Mouse (Mus musculus): ENCODE measurements around the gene Eif4enif1. TPM values are rescaled to one million over a fixed set of nuclear protein-coding genes. Genes with fewer than 3 reads are reported as not detected.
"Not testable (repeated sequence)": the region's sequence is repeated elsewhere in the genome, so short reads cannot be mapped to it uniquely, and the experiment has no call there.

The Eif4enif1 gene
- polyA plus RNA-seq, 1 experiment from 2014 or later = 74.7 TPM

- not testable (repeated sequence) for H3K9ac ChIP-seq (ENCODE audit: low read length); H3K4me2 ChIP-seq (ENCODE audit: low read depth, severe bottlenecking); DNase-seq (ENCODE audit: low spot score); H3K27me3 ChIP-seq (ENCODE audit: control insufficient read depth, insufficient read depth, low read length); H3K36me3 ChIP-seq (ENCODE audit: control insufficient read depth, insufficient read depth, low read length); H3K4me1 ChIP-seq (ENCODE audit: control insufficient read depth, insufficient read depth, low read length); H3K27ac ChIP-seq (replicated peaks; ENCODE audit: low read depth, low read length); H3K9me3 ChIP-seq (ENCODE audit: control insufficient read depth, low read length); H3K4me3 ChIP-seq (ENCODE audit: low read depth, low read length); ATAC-seq (ENCODE audit: insufficient number of reproducible peaks, low FRiP score, low TSS enrichment, low read depth)
- 68% methylated on average over 3 of the region's 3 CpGs for WGBS
These were observed 38.5 kb upstream of the Eif4enif1 start for GRCm38 (mm10) chr11:3163661-3164060.

GRCm38 (mm10) chr11:3165210-3165782 is 36.9 kb upstream of the Eif4enif1 start:
- H3K4me3 ChIP-seq (ENCODE audit: low read depth, low read length); H3K36me3 ChIP-seq (ENCODE audit: control insufficient read depth, insufficient read depth, low read length); H3K4me2 ChIP-seq (ENCODE audit: low read depth, severe bottlenecking); H3K27ac ChIP-seq (replicated peaks; ENCODE audit: low read depth, low read length); H3K9ac ChIP-seq (ENCODE audit: low read length); H3K27me3 ChIP-seq (ENCODE audit: control insufficient read depth, insufficient read depth, low read length); DNase-seq (ENCODE audit: low spot score); H3K4me1 ChIP-seq (ENCODE audit: control insufficient read depth, insufficient read depth, low read length); H3K9me3 ChIP-seq (ENCODE audit: control insufficient read depth, low read length): not testable (repeated sequence)
- ATAC-seq (ENCODE audit: insufficient number of reproducible peaks, low FRiP score, low TSS enrichment, low read depth) = peak; percentile 27
- 67% methylated on average over 3 of the region's 5 CpGs for WGBS

- not testable (repeated sequence) for H3K4me1 ChIP-seq (ENCODE audit: control insufficient read depth, insufficient read depth, low read length); H3K27me3 ChIP-seq (ENCODE audit: control insufficient read depth, insufficient read depth, low read length); H3K4me2 ChIP-seq (ENCODE audit: low read depth, severe bottlenecking); H3K27ac ChIP-seq (replicated peaks; ENCODE audit: low read depth, low read length); H3K36me3 ChIP-seq (ENCODE audit: control insufficient read depth, insufficient read depth, low read length); DNase-seq (ENCODE audit: low spot score); H3K4me3 ChIP-seq (ENCODE audit: low read depth, low read length); H3K9me3 ChIP-seq (ENCODE audit: control insufficient read depth, low read length); ATAC-seq (ENCODE audit: insufficient number of reproducible peaks, low FRiP score, low TSS enrichment, low read depth); H3K9ac ChIP-seq (ENCODE audit: low read length)
These were observed 35.9 kb upstream of the Eif4enif1 start for GRCm38 (mm10) chr11:3166321-3166720.

- not testable (repeated sequence) for H3K9me3 ChIP-seq (ENCODE audit: control insufficient read depth, low read length); H3K4me2 ChIP-seq (ENCODE audit: low read depth, severe bottlenecking); H3K27me3 ChIP-seq (ENCODE audit: control insufficient read depth, insufficient read depth, low read length); H3K4me3 ChIP-seq (ENCODE audit: low read depth, low read length); ATAC-seq (ENCODE audit: insufficient number of reproducible peaks, low FRiP score, low TSS enrichment, low read depth); H3K9ac ChIP-seq (ENCODE audit: low read length); H3K27ac ChIP-seq (replicated peaks; ENCODE audit: low read depth, low read length); H3K36me3 ChIP-seq (ENCODE audit: control insufficient read depth, insufficient read depth, low read length); H3K4me1 ChIP-seq (ENCODE audit: control insufficient read depth, insufficient read depth, low read length); DNase-seq (ENCODE audit: low spot score)
- WGBS = 86% methylated on average over 4 of the region's 4 CpGs
These were observed 35.1 kb upstream of the Eif4enif1 start for GRCm38 (mm10) chr11:3167129-3167528.

GRCm38 (mm10) chr11:3167571-3168001 is 34.6 kb upstream of the Eif4enif1 start:
- H3K9ac ChIP-seq (ENCODE audit: low read length); H3K36me3 ChIP-seq (ENCODE audit: control insufficient read depth, insufficient read depth, low read length); ATAC-seq (ENCODE audit: insufficient number of reproducible peaks, low FRiP score, low TSS enrichment, low read depth); H3K9me3 ChIP-seq (ENCODE audit: control insufficient read depth, low read length); H3K4me3 ChIP-seq (ENCODE audit: low read depth, low read length); H3K27ac ChIP-seq (replicated peaks; ENCODE audit: low read depth, low read length); H3K4me1 ChIP-seq (ENCODE audit: control insufficient read depth, insufficient read depth, low read length); H3K27me3 ChIP-seq (ENCODE audit: control insufficient read depth, insufficient read depth, low read length); DNase-seq (ENCODE audit: low spot score); H3K4me2 ChIP-seq (ENCODE audit: low read depth, severe bottlenecking): not testable (repeated sequence)
- WGBS = 81% methylated on average over 4 of the region's 4 CpGs

- H3K27ac ChIP-seq (replicated peaks; ENCODE audit: low read depth, low read length); DNase-seq (ENCODE audit: low spot score); H3K9ac ChIP-seq (ENCODE audit: low read length); H3K4me3 ChIP-seq (ENCODE audit: low read depth, low read length); H3K36me3 ChIP-seq (ENCODE audit: control insufficient read depth, insufficient read depth, low read length); H3K4me1 ChIP-seq (ENCODE audit: control insufficient read depth, insufficient read depth, low read length); H3K27me3 ChIP-seq (ENCODE audit: control insufficient read depth, insufficient read depth, low read length); H3K4me2 ChIP-seq (ENCODE audit: low read depth, severe bottlenecking); H3K9me3 ChIP-seq (ENCODE audit: control insufficient read depth, low read length): not testable (repeated sequence)
- peak; percentile 47 for ATAC-seq (ENCODE audit: insufficient number of reproducible peaks, low FRiP score, low TSS enrichment, low read depth)
- 81% methylated on average over 2 of the region's 2 CpGs for WGBS
These were observed 33.1 kb upstream of the Eif4enif1 start for GRCm38 (mm10) chr11:3169042-3169441.

GRCm38 (mm10) chr11:3171931-3172330 is 30.3 kb upstream of the Eif4enif1 start:
- H3K27ac ChIP-seq (replicated peaks; ENCODE audit: low read depth, low read length); H3K9me3 ChIP-seq (ENCODE audit: control insufficient read depth, low read length); H3K4me2 ChIP-seq (ENCODE audit: low read depth, severe bottlenecking); H3K27me3 ChIP-seq (ENCODE audit: control insufficient read depth, insufficient read depth, low read length); DNase-seq (ENCODE audit: low spot score); H3K9ac ChIP-seq (ENCODE audit: low read length); ATAC-seq (ENCODE audit: insufficient number of reproducible peaks, low FRiP score, low TSS enrichment, low read depth); H3K4me1 ChIP-seq (ENCODE audit: control insufficient read depth, insufficient read depth, low read length); H3K4me3 ChIP-seq (ENCODE audit: low read depth, low read length); H3K36me3 ChIP-seq (ENCODE audit: control insufficient read depth, insufficient read depth, low read length): not testable (repeated sequence)
- WGBS = 71% methylated on average over 1 of the region's 1 CpGs

- not testable (repeated sequence) for ATAC-seq (ENCODE audit: insufficient number of reproducible peaks, low FRiP score, low TSS enrichment, low read depth); H3K27me3 ChIP-seq (ENCODE audit: control insufficient read depth, insufficient read depth, low read length)
These were observed 29.7 kb upstream of the Eif4enif1 start for GRCm38 (mm10) chr11:3172526-3172925.

More at GRCm38 (mm10) chr11:3172526-3172925, 29.7 kb upstream of the Eif4enif1 start:
- H3K9me3 ChIP-seq (ENCODE audit: control insufficient read depth, low read length); H3K4me2 ChIP-seq (ENCODE audit: low read depth, severe bottlenecking); H3K36me3 ChIP-seq (ENCODE audit: control insufficient read depth, insufficient read depth, low read length); H3K4me3 ChIP-seq (ENCODE audit: low read depth, low read length); H3K9ac ChIP-seq (ENCODE audit: low read length); H3K4me1 ChIP-seq (ENCODE audit: control insufficient read depth, insufficient read depth, low read length); DNase-seq (ENCODE audit: low spot score); H3K27ac ChIP-seq (replicated peaks; ENCODE audit: low read depth, low read length): not testable (repeated sequence)
- WGBS = 41% methylated on average over 3 of the region's 6 CpGs

Data from limb, embryonic 11.5 days (tissue).